Mouse (Mus musculus) lung, postnatal 14 days (tissue): ENCODE results near the gene Map3k15.

ENCODE experiments used
- DNase-seq: peaks from one replicate; pipeline ENCODE4 v3.0.0; 2021

Gene Map3k15

DNA sequence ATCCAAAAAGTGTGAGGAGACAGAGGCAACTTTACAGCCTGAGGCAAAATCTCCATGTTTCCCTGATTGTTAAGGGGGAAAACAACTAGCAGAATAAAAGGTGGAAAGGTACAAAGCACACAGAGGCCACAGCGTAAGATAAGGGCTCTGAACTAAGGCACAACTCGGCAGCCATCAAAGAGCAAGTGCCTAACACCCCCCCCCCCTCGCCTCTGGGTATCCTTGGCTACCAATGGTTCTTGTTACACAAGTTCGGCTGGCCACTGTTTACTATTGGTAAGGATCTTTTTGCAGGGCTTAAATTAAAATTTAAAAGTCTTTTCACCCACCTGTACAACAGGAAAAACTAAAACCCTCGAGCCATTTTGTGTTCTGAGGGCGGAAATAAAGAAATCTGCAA is 147.5 kb downstream of the Map3k15 start:
- no peak for DNase-seq

- no peak for DNase-seq
Measured at GRCm38 (mm10) chrX:160136153-160136552, 147.9 kb downstream of the Map3k15 start.

DNA sequence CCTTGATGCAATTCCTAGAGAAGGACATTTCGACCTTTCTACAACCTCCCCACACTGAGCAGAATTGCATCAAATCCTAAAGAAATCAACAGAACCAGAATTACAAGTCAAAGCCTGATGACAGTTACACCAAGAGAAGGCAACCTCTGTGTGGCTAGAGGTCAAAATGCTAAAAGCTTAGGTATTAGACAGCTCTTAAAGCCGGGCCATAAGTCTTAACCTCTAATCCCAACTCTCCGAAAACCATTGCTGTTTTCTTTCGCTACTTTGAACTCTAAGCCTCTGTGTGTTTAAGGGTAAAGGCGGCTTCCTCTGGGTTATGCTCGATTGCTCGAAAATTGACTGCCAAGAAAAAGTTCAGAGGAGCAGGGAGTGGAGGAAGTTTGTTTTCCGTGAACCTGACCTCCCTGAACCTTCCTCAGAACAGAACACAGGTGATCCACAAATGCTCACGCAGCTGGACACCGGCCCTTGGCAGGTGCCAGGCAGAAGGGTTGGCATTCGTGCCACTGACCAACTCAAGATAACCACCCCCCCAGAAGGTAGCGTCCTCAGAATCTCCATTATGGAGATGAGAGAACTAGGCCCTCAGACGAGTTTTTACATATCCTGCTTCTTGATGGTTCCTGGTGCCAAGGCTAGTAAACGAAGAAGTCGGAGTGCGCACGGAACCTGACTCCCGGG is 149.1 kb downstream of the Map3k15 start:
- no peak for DNase-seq

- DNase-seq, result peak; percentile 86
Measured at GRCm38 (mm10) chrX:160137861-160138717, 149.9 kb downstream of the Map3k15 start, which contains the start of gene Pdha1. Pdha1 (minus strand) TSS chrX:160138413.

GRCm38 (mm10) chrX:160146806-160147205 is 158.6 kb downstream of the Map3k15 start:
- no peak for DNase-seq

GRCm38 (mm10) chrX:160147406-160147805 is 159.2 kb downstream of the Map3k15 start:
- DNase-seq, result no peak

DNA sequence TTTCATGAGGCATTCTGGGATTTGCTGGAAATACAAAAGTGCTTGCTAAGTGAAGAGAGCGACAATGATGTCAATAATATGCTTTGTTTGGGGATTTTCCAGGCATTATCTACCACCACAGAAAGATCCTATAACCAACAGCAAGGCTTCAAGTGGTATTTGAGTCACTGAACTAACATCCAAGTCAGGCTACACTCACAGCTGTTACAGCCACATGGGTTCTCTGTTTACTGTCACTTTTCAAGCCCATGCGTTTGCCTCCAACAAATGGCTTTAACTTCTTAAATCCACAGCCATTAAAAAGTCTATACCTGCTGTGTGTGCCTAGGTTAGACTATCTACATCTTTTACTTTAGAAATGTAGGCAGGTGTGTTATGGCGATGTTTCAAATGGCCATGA is 160.6 kb downstream of the Map3k15 start:
- DNase-seq, result no peak

DNA sequence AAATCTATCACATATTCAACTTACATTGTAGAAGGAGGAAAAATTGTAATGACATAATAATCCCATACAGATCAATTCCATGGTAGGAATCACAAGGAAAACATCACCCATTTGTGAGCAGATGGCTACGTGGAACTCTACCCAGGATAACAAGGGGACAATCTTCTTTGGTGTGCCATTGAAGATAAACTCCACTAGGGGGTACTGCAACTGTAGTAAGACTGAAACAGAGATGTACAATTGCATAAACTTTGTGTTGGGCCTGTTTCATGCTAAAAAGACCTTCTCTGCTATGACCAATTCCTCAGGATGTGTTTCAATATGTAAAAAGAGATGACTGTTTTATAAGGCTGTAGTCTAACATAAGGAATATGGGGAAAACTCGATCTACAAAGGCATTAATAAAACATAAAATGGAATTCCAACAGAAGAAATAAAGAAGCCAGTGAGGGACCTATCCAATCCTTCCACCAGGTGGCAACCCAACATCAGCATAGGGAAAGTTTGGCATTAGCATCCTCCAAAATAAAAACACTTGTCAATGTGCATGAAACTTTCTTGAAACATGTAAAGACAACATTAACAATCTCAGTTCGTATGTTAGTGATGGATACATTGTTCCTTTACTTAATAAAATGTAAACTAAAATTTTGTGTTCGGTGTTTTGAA is 165.0 kb downstream of the Map3k15 start:
- no peak for DNase-seq

DNA sequence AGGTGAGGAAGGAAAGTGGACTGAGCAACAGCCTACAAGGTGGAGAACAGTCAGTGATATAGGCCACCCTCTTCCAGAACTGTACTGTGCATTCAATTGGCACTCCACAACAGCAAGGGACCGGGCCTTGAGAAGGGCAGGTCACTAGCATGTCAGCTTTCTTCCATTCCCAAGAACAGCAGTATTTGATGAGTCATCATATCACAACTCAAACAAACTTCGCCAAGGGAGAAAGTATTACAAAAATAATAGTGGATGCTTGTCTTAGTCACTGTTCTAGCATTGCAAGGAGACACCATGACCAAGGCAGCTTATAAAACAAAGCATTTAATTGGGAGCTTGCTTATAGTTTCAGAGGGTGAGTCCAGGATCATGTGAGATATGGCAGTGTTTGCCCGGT is 176.0 kb downstream of the Map3k15 start:
- no peak for DNase-seq

GRCm38 (mm10) chrX:160166246-160166985 is 178.2 kb downstream of the Map3k15 start:
- DNase-seq, result no peak

- peak; percentile 72 for DNase-seq
Measured at GRCm38 (mm10) chrX:160170150-160170549, 181.9 kb downstream of the Map3k15 start.
